Mouse (Mus musculus): ENCODE measurements around the gene Limch1.
A peak's percentile ranks its signal among the peaks of the same experiment; 100 is the strongest.

DNA sequence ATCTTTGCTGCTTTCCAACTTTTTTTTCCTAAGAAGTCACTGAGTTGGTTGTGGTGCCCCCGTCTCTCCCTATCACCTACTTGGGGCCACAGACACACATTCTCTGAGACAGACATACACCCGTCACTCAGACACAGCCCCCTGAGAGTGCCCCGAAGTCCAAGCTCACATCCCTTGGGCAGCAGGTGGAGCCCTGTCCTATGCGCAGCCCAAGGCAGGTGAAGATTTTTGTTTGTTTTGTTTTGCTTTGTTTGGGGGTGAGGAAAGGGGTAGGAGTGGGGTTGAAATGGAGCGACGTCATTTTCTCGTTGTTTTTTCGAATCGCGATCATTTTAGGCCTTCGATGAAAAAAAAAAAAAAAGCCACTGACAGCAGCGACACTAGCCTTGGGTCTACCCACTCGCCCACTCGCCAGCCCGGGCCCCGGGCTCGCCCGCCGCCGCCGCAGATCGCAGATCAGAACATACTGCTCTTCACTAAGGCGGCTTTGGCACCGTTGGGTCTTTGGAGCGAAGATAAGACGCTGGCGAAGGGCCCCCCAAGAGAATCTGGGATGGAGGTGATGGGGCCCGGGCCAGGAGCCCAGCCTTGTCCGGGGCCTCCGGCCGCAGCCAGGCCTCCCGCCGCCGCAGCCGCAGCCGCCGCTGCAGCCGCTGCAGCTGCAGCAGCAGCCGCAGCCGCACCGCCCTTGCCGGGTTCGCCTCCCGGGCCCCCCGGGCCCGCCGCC is 350.2 kb downstream of the Limch1 start:
- TF ChIP-seq CTCF (IDR thresholded peaks at IDR 0.05; ENCODE audit: low read depth, low read length), result peak; percentile 16
- no peak for TF ChIP-seq POLR2A (IDR thresholded peaks at IDR 0.05; ENCODE audit: insufficient read depth, low read length)
- TF ChIP-seq EP300 (IDR thresholded peaks at IDR 0.05; ENCODE audit: insufficient read depth, low read depth, low read length), result no peak
